Mouse (Mus musculus) regulatory T cell (primary cell): ENCODE data around the gene AC109138.7.

Source experiments
- in situ Hi-C: fragments of 300-600 bp; cut with MboI, MseI; formaldehyde crosslinking; loops from one replicate; pipeline ENCODE4 v1.15.1; 2025; ENCODE audit warnings: high pct_unique_total_duplicates

Gene AC109138.7

DNA sequence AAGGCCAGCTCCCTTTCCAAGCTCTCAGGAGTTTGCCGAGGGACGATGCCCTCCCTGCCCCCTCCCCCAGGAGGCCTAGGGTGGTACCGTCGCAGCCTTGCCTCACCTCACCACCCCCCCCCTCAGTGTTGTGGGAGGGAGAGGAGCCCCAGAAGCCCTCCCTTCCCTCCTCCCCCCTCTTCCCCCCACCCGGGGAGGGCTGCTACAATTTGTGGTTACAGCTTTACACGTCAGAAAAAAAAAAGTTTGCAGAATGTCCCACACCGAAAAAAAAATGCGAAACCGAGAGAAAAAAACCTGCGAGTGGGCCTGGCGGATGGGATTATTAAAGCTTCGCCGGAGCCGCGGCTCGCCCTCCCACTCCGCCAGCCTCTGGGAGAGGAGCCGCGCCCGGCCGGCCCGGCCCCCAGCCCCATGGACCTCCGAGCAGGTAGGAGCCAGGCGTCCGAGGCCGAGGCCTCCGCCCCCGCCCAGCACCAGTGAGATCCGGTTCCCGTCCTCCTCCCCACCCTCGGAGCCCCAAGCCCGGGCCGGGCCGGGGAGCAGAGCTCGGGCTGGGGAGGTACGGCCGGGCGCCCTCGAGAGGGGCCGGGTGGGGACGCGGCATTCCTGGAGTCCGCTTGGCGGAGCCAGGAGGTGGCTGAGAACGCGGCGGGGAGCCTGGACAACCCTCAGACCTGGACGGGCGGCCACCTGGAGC is at the start of gene AC109138.7, which contains the start of gene Clcf1:
Gene AC109138.7 (plus strand): TSS at position 287 of the 700 bp plus-strand sequence.
Gene Clcf1 (plus strand): TSS at position 168 of the 700 bp plus-strand sequence.
- in situ Hi-C loops: no loop called here

DNA sequence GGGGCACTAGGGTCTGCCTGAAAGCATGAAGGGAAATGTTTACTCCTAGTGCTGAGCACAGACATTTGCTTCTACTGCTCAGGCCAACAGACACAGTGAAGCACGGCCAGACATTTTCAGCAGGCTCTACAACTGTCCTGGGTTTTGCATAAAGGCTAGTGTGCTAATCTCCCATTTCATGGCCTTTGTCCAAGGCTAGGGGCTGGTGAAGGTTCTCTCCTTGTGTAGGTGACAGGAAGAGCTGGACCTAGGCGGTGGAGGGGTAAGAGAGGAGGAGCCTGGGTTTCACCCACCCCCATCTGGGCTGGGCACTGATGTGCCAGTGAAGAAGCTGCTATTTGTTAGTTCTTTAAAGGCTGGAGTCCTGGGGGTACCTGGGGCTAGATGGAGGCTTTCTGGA is 49.4 kb upstream of the AC109138.7 start:
- in situ Hi-C loops: no loop called here

DNA sequence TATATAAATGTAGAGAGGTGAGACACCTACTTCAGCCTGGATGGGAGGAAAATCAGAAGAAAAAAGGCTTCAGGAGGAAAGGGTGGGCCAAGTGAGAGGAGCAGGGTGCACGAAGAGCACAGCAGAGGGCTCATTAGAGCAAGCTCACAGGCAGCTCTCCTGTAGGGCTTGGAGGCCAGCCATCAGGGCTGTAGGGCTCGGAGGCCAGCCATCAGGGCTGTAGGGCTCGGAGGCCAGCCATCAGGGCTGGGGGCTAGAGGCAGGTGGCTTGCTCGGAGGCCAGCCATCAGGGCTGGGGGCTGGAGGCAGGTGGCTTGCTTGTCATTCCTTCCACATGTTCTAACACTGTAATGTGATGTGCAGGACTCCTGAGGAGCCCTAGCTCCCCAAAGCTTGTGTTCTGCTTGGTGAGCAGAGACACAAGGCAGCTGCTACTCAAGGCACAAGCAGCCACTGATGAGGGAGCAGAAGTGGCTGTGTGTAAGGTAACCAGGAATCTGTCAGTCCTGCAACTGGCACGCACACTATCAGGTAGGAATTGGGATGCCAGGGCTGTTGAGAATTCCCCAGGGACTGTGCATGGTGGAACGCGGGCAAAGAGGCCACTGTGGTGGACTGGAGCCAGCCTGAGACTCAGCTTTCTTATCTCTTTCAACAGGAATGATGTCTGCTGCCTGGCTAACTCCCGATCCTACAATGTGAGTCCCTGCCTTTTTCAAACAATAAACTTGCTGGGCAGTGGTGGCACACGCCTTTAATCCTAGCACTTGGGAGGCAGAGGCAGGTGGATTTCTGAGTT is 47.3 kb upstream of the AC109138.7 start:
- in situ Hi-C loops: no loop called here

DNA sequence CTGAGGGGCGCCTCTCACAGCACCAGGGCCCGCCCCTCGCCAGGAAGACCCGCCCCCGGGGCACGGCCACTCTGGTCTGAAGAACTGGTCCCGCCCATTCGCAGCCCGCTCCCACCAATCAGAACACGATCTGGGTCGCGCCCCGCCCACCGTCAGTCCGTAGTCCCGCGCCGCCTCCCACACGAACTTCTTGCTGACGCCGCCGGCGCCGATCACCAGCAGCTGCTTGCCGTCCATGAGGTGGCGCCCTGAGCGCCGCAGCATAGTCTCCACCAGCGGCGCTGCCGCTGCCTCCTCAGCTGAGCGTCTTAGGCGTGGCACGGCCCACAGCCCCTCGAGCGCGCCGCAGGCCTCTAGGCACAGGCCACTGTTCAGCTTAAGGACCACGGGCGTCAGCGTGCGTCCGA is 44.8 kb upstream of the AC109138.7 start:
- in situ Hi-C loops: no loop called here

DNA sequence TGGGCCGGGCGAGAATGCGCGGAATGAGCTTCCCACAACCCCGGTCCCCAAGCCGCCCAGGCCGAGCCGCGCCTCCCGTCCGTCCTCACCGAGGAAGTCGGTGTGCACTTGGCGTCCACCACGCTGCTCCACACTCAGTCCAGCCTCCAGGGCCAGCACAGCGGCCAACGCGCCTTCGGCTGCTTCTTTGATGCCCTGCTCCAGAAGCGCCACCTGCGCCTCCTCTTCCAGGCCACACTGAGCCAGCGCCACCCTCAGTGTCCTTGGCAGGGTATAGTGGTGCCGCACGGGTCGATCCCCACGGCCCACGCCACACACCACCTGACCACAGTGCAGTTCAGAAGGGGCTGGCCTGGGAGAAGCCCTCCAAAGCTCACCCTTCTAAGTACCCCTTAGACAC is 44.3 kb upstream of the AC109138.7 start:
- in situ Hi-C loops: loop anchor here (10.0 kb wide), 1 partner anchor 55 kb away; no protein-coding TSS in a partner anchor

DNA sequence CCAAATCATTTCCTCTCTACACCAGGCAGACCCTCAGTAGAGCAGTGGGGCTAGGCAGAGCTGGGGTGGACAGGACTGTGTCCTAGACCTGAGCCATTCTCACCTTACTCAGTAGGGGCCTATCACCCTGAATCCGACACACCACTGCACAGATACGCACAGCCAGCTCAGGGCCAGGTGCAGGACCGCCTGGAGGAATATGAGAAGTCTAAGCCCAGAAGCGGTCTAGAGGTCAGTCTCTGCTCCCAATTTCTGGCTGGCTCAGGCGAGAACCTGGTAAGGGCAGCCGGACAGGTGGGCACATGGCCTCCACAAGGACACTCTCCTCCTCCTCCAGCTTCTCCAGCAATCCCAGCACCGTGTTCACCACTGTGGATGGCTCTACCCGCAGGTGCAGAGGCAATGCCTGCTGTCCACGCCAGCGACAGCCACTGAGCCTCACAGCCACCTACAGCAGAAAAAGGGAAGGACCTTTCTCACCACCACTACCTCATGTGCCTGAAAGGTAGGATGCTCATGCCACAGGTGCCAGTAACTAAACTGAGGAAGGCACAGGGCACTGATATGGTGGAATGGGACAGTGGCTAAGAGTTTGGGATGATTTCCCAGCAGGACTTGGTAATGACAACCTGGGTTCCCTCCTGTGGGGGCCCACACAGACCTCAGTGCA is 43.3 kb upstream of the AC109138.7 start:
- in situ Hi-C loops: loop anchor here (10.0 kb wide), 1 partner anchor 56 kb away; no protein-coding TSS in a partner anchor

DNA sequence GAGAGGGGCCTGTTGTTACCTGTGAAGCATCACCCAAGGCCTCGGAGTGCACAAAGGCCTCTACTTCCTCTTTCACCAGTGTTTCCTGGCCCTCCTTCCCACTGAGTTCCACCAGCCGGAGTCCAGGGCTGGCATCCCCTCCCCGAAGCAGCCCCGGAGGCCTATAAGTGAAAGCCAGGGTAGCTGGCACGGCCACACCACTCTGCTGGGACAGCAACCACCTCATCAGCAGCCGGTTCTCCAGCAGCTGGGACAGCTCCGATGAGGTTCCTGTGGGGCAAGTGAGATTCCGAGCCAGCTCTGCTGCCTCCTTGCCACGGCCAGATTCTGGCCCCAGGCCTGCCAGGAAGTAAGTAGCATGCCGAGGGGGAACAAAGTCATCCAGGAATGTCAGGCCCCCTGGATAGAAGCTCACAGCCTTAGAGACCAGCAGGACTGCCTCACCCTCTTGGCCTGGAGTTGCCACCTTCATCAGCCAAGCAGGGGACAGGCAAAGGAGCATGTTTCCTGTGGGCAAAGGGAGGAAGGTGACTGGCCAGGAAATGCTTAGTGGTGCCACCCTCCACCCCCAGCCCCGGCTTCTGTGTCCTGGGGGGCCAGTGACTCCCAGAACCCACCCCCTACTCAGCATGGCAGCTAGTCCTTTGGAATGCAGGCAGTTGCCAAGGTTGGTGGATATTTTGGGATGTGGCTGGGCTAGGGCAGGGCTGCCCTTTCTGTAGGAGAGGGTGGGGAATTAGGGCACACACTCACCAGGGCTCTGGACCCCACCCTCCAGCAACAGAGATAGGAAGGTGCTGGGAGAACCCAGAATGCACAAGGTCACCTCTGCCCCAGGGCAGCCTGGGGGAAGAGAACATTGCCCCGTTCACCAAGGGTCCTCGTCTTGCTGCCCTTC is 42.5 kb upstream of the AC109138.7 start:
- in situ Hi-C loops: loop anchor here (10.0 kb wide), 1 partner anchor 57 kb away; no protein-coding TSS in a partner anchor

DNA sequence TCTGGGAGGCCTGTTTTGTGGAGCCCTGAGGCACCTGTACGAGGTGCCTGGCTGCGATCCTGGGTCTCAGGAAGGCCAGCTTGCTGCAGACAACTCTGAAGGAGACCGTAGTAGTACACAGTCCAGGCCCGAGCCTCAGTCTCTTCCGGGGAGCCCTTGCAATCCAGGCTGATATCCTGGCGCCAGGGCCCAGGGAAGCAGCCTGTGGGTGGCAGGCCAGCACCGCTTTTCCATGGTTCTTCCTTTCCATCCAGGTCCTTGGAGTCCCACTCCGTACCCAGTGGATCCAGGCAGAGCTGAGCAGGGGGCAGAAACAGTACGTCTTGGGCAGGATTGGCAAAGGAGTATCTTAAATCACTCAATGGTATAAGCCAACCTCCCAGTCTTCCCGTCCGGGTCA is 41.2 kb upstream of the AC109138.7 start:
- in situ Hi-C loops: loop anchor here (10.0 kb wide), 1 partner anchor 58 kb away; no protein-coding TSS in a partner anchor

DNA sequence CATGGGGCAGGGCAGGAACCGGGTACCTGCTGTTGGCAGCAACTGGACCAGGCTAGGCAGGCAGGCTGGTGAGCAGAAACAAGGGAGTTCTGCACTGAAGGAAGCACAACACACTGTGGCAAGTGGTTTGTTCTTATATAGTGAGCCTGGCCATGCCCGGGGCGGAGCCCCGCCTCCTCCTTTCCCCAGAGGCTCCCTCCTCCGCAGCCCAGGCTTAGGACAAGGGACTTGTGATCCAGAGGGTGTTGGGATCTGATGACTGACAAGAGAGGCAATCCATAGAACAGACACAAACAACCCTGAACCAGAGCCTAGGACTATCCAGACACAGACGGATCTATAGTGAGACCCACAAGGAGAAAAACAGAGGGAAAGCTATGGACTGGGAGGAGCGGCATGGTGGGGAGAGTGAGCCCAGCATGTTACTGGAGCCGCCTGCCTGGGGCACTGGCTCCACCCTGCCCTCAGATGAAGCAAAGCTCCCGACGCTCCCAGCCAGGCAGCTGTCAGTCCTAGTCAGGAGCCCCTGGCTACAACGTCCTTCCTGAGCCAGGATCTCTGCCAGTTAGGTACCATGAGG is 38.7 kb upstream of the AC109138.7 start, which contains the start of gene Carns1:
Gene Carns1 (minus strand): TSS at position 112 of the 580 bp plus-strand sequence.
- in situ Hi-C loops: loop anchor here (10.0 kb wide), 1 partner anchor 61 kb away; no protein-coding TSS in a partner anchor

DNA sequence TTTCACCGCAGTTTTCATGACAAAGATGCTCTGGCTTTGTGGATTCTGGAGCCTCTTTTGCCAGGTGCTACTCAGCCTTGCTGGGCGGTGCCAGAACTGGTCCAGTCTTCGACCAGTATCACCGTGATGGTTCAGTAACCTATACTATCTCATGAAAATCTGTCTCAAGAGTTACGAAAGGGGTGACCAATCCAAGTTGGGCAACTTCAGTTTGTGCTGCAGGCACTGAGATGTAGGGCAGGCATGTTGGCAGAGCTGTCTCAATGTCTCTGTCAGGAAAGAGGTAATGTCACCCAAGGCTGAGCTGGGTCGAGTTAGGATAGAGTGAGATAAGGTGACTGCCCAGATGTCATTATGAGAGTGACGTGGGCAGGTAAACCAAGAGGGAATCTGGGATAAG is 33.7 kb upstream of the AC109138.7 start:
- in situ Hi-C loops: no loop called here

DNA sequence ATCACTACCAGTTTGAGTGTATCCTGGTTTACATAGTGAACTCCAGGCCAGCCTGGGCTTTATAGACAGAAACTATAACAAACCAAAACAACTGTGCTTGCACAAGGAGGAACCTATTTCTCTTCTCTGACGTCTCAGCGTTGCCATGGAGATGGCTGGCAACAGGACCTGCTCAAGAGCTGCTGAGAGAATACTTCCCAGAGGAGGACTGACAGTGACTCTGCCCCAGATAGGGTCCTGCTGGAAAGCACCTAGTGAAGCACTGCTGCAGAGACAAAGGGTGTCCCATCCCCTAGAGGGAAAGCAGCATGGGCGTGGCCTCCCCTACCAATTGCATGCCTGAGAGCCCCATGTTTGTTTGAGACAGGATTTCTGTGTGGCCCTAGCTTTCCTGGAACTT is 32.3 kb upstream of the AC109138.7 start:
- in situ Hi-C loops: no loop called here

DNA sequence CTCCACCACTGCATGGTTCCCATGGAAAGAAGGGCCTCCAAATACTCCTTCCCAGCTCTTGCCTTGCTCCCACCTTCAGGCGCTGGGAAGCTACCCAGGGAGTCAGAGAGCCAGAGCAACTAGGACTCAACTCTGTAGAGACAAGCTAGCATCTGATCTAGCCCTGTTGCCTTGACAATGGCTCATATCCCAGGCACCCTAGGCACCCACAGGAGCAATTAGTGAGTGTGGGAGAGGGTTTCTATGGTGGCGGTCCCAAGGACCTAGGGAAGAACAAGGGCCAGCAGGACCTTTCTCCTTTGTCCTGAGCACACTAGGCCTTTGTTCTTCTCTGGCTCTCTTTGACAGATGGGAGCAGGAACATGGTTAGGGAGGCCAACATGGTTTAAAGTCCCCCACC is 30.5 kb upstream of the AC109138.7 start:
- in situ Hi-C loops: no loop called here

DNA sequence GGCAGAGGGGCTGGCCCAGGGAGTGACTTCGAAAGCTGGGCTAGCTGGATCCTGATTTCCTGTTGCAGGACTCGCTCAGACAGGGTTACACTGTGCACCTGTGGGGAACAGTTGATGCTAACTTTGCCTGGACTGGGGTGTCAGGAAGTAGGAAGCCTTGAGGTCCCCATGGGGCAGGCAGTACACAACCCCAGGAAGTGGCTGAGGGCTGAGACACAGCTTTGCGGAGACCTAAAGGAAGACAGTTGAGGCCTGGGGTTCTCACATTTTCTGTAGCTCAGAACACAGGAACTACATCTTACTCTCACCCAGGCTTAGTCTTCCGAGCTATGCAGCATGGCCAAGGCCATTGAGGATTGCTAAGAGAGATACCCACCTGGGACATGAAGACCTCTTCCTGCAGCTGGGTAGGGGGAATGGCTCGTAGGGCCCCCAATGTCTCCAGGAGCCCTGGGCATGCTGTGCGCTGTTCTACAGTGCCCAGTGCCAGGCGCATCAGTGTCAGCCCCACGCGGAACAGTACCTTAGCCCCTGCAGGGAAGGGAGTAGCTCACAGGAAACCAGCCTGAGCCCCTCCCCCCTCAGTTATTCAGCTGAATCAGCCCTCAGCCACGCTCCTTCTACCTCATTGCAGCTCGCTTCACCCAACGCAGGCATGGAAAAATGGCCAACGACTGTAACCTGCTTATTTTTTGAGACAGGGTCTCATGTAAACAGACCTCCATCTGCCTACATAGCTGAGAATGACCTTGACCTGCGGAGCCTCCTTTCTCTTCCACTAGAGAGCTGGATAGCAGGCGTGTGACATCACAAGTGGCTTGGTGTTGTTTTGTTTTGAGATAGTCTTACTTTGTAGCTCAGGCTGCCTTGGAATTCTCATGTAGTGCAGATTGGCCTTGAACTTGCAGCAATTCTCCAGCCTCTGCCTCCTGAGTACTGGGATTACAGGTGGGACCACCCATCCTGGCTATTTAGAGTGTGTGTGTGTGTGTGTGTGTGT is 28.9 kb upstream of the AC109138.7 start:
- in situ Hi-C loops: no loop called here

DNA sequence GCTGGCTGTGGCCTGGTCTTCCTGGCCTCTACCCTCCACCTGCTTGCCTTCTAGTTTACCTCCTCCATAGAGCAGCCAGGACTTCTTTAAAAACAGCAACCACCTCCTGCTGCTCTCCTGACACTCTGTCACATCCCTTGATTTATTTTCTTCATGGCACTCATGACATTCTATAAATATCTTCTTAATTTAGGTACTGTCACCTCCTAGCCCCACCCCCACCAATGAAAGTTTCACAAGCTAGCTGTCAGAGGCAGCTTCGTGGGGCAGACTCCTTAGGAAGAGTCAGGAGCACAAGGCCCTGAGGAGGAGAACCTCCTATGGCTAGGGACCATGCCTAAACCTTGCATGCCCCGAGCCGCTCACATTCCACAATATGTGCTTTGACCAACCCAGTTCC is 26.9 kb upstream of the AC109138.7 start:
- in situ Hi-C loops: no loop called here

DNA sequence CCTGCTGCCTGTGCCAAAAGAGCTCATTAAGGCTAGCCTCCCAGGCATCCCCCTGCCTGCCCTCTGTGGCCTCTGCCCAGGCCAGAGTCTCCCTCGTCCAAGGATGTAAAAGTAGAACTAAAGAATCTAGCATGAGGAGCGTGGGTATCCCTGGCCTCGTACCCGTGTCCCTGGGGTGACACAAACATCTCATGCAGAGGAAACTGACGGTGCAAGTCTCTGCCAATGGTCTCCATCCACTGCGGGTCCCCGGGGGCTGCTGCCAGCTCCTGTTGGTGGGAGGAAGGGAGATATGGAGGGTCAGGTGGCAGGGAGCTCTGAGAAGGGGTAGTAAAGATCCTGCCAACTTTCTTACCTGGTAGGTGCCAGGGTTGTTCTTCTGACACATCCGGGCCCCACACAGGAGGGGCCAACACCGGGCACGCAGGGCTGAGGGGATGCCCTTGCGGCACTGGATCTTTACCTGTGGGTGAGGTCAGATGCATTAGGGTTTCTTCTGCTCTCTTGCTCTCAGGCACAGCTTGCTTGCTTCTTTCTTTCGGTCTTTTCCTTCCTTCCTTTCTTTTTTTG is 25.0 kb upstream of the AC109138.7 start:
- in situ Hi-C loops: no loop called here

DNA sequence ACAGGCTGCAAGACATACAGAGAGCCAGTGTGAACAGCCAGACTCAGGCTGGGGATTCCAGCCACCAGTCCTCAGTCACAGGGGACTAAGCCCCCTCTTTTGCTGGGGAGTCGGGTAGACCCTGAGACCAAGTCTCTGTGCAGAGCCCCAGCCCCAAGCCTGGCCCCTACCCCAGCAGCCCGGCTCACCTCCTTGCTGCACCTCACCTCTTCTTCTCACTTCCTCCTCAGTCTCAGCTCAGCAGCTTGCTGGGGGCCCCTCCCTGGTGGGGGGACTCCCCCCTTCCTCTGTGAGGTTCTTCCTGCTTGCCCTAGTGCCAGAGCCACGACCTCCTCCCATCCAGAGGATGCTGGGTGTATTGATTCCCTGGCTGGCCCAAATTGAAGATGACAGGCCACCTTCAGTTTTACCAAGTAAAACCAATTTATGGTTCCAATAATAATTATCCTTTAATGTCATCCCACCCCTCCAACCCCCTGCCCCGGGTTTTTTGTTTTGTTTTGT is 23.3 kb upstream of the AC109138.7 start, which contains the start of gene Tbc1d10c:
Gene Tbc1d10c (minus strand): TSS at position 454 of the 504 bp plus-strand sequence.
- in situ Hi-C loops: loop anchor here (5.0 to 10.0 kb wide), 2 partner anchors 74 to 1604 kb away; no protein-coding TSS in a partner anchor

DNA sequence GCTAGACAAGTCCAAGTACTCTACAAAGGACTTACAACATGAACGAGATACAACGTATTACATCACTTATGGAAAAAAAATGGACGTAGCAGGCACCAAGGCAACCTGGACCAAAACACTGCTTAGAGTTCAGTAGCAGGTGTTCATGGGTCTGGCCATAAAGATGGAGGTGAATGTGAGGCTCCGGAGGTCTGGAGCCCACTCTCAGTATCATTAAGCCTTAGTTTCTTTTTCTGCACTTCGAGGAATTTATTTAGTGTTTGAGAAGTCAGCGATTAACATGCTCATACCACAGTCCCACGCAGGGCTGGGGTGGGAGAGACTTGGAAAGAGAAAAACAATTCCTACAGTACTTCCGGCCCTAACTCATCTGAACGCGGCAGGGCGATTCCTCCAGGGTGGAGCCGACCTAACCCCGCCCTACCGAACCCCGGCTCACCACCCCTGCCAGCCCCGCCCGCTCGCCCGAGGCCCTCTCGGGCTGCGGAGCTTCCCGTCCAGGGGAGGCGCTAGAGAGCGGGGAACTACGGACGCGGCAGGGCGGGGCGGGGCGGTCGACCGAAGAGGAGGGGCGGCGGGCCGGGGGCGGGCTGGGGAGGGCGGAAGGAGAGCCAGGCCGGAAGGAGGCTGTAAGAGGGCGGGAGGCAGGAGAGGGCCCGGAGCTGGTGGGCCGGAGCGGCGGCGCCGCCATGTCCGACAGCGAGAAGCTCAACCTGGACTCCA is 22.5 kb upstream of the AC109138.7 start, which contains the start of gene Ppp1ca:
Gene Ppp1ca (plus strand): TSS at position 538 of the 723 bp plus-strand sequence.
- in situ Hi-C loops: loop anchor here (5.0 to 10.0 kb wide), 2 partner anchors 74 to 1603 kb away; no protein-coding TSS in a partner anchor
